ENCODE assay signal across 8 mouse cellular contexts in genomic region chr10:7183171-7183631, GRCm38 (mm10). TPM values are rescaled to one million over a fixed set of nuclear protein-coding genes. Genes with fewer than 3 reads are reported as not detected.
DNase-seq lines count a peak whose midpoint lies in the region; ATAC-seq and TF ChIP-seq lines count a peak whose summit lies in the region.

No protein-coding gene starts in this region.

- TF ChIP-seq CTCF in liver, adult 2 months (IDR thresholded peaks at IDR 0.05; ENCODE audit: low read depth, low read length) = no peak
- TF ChIP-seq CTCF in heart, postnatal 0 days (IDR thresholded peaks at IDR 0.05; ENCODE audit: low read depth) = no peak

- TF ChIP-seq POLR2A in liver, adult 2 months (IDR thresholded peaks at IDR 0.05; ENCODE audit: extremely low read depth, insufficient read depth, low read length) = no peak

- H3K9ac ChIP-seq in liver, adult 2 months (ENCODE audit: low read depth, low read length) = no peak overlapping the region
- no peak overlapping the region for H3K9ac ChIP-seq in heart, postnatal 0 days (replicated peaks; ENCODE audit: low read depth, low read length)

- peaks cover 55% of the 10 kb centered on the region for H3K79me2 ChIP-seq in liver, adult 2 months (ENCODE audit: control insufficient read depth, insufficient read depth, low read length)

- no peak overlapping the region for H3K4me3 ChIP-seq in liver, adult 2 months (ENCODE audit: insufficient read depth, low read depth, low read length)
- no peak overlapping the region for H3K4me3 ChIP-seq in heart, postnatal 0 days (ENCODE audit: low read depth, low read length)

- peaks cover 21% of the 10 kb centered on the region for H3K4me1 ChIP-seq in liver, adult 2 months (ENCODE audit: control insufficient read depth, insufficient read depth, low read length)
- H3K4me1 ChIP-seq in heart, postnatal 0 days (ENCODE audit: control insufficient read depth, insufficient read depth) = peaks cover 32% of the 10 kb centered on the region

- DNase-seq in liver, adult 2 months (ENCODE audit: extremely low read depth, low read depth, low spot score) = no peak
- no peak for DNase-seq in liver
- no peak for DNase-seq in heart, postnatal 0 days (ENCODE audit: low spot score)
- DNase-seq in kidney, postnatal 25 days = peak; percentile 72 to 87
- peak; percentile 68 for DNase-seq in retina, postnatal 1 day
- no peak for DNase-seq in layer of hippocampus, adult 8-10 months (ENCODE audit: low spot score in 2 of 2)
- no peak for DNase-seq in thymus, postnatal 0 days (ENCODE audit: low spot score)
- DNase-seq in natural killer cell, adult 2 months (ENCODE audit: low spot score in 2 of 2) = no peak

- H3K9me3 ChIP-seq in heart, postnatal 0 days (replicated peaks; ENCODE audit: control insufficient read depth, low read length) = no peaks in the 10 kb centered on the region

- WGBS in liver, adult 2 months = 63% methylated on average over 6 of the region's 6 CpGs
- 26% methylated on average over 6 of the region's 6 CpGs for WGBS in heart, postnatal 0 days

- H3K36me3 ChIP-seq in liver, adult 2 months (ENCODE audit: control insufficient read depth, insufficient read depth, low read length) = no peaks in the 10 kb centered on the region
- no peaks in the 10 kb centered on the region for H3K36me3 ChIP-seq in heart, postnatal 0 days (replicated peaks; ENCODE audit: control insufficient read depth, insufficient read depth, low read length)

- peak overlapping the region; percentile 19; the same call in 1 of the 2 replicates for H3K4me2 ChIP-seq in heart, postnatal 0 days (ENCODE audit: low read depth, low read length)

- H3K27me3 ChIP-seq in liver, adult 2 months (ENCODE audit: control insufficient read depth, insufficient read depth, low read length) = no peaks in the 10 kb centered on the region
- H3K27me3 ChIP-seq in heart, postnatal 0 days (ENCODE audit: control insufficient read depth, insufficient read depth, low read length) = no peaks in the 10 kb centered on the region

- 0 out of 2 replicates have a peak overlapping the region, but pooled peaks have one; percentile 8 for H3K27ac ChIP-seq in liver, adult 2 months (replicated peaks; ENCODE audit: insufficient read depth, low read depth, low read length)
- H3K27ac ChIP-seq in heart, postnatal 0 days (ENCODE audit: low read depth) = peak overlapping the region; percentile 64

- peak; percentile 21; the same call in 1 of the 2 replicates for ATAC-seq in heart, postnatal 0 days (ENCODE audit: insufficient read depth, low read depth)

- TF ChIP-seq EP300 in heart, postnatal 0 days (IDR thresholded peaks at IDR 0.05; ENCODE audit: low read depth) = no peak

RNA-seq across cellular contexts. Expression of gene Cnksr3, which starts 28.8 kb away (rescaled TPM):
- 3.8 and 6.7 TPM in 2 replicates for total RNA-seq in liver, adult 2 months (2014; rRNA removed)
- 3.3 TPM in 2 replicates for polyA plus RNA-seq in liver, adult 2 months (2012; rRNA removed)
- total RNA-seq in heart, postnatal 0 days (2014; rRNA removed; ENCODE audit: low replicate concordance) = 16.6 and 18.2 TPM in 2 replicates
- 7.8 and 8.1 TPM in 2 replicates for polyA plus RNA-seq in heart, postnatal 0 days (2015; fragmentation: Nextera tagmentation; extraction: Ambion mirVana)
- 1 to 10 TPM; 3.4 to 5.4 (median 4.4) TPM for total RNA-seq in layer of hippocampus, adult 8-10 months (2022)
- polyA plus RNA-seq in thymus, postnatal 0 days (2015; fragmentation: Nextera tagmentation; extraction: Ambion mirVana) = 5.2 and 5.6 TPM in 2 replicates

Comparison
In these comparisons a context has a peak if more than half of its experiments do, and no peak if none do; other contexts are left out.
1. DNase-seq: peak in kidney, postnatal 25 days (2 of 2) and retina, postnatal 1 day (single experiment); none in liver, adult 2 months (single experiment), liver (single experiment), heart, postnatal 0 days (single experiment), layer of hippocampus, adult 8-10 months (0 of 2), thymus, postnatal 0 days (single experiment) and natural killer cell, adult 2 months (0 of 2).